Mouse (Mus musculus) liver, embryonic 15.5 days (tissue): ENCODE data around the gene Nf1. TPM values are rescaled to one million over a fixed set of nuclear protein-coding genes. Genes with fewer than 3 reads are reported as not detected.

ENCODE experiments used
- ATAC-seq: fragments of 200-750 bp; cut with Nextera tagmentation; 2 replicates; pipeline ENCODE4 v1.8.0; 2017; ENCODE audit warnings: moderate number of reproducible peaks, mild to moderate bottlenecking, moderate library complexity; ENCODE audit not compliant: insufficient read depth
- H3K27ac ChIP-seq: fragments of 300-500 bp; sonication (generic); replicated peaks from 2 replicates; pipeline ENCODE4 v1.5.1; 2015; ENCODE audit warnings: mild to moderate bottlenecking, inconsistent platforms
- H3K27me3 ChIP-seq: fragments of 300-500 bp; sonication (generic); 2 replicates; pipeline ENCODE4 v1.6.1; 2015; ENCODE audit warnings: mild to moderate bottlenecking, inconsistent platforms
- H3K36me3 ChIP-seq: fragments of 300-500 bp; sonication (generic); replicated peaks from 2 replicates; pipeline ENCODE4 v1.6.1; 2015; ENCODE audit warnings: moderate library complexity, mild to moderate bottlenecking, inconsistent platforms
- H3K4me1 ChIP-seq: fragments of 300-500 bp; sonication (generic); replicated peaks from 2 replicates; pipeline ENCODE4 v1.6.1; 2015; ENCODE audit warnings: inconsistent platforms
- H3K4me2 ChIP-seq: fragments of 300-500 bp; sonication (generic); 2 replicates; pipeline ENCODE4 v1.6.1; 2015; ENCODE audit warnings: moderate library complexity, mild to moderate bottlenecking, inconsistent platforms
- H3K4me3 ChIP-seq: fragments of 300-500 bp; sonication (generic); replicated peaks from 2 replicates; pipeline ENCODE4 v1.5.1; 2015; ENCODE audit warnings: mild to moderate bottlenecking, inconsistent platforms
- H3K9ac ChIP-seq: fragments of 300-500 bp; sonication (generic); 2 replicates; pipeline ENCODE4 v1.6.1; 2015; ENCODE audit warnings: moderate library complexity, mild to moderate bottlenecking, inconsistent platforms
- H3K9me3 ChIP-seq: fragments of 300-500 bp; sonication (generic); replicated peaks from 2 replicates; pipeline ENCODE4 v1.6.1; 2016; ENCODE audit warnings: inconsistent platforms
- WGBS: fragments of 180-500 bp; shearing (Covaris S2); methylation state at CpG from one replicate; pipeline ENCODE4 v1.1.7; 2015; ENCODE audit warnings: mixed read lengths; ENCODE audit not compliant: insufficient replicate concordance; 5-methylcytosine and 5-hydroxymethylcytosine counted together
- polyA plus RNA-seq: library from polyadenylated mRNA; unstranded; fragments of >200 nt; fragmentation: Nextera tagmentation; extraction: Ambion mirVana; gene quantifications from 2 replicates; pipeline ENCODE4 v1.2.1, GENCODE M21; 2015

Gene Nf1
- polyA plus RNA-seq, 1 experiment from 2014 or later: 1.0 TPM

- no peaks in the 10 kb centered on the region for H3K4me1 ChIP-seq
- no peak for ATAC-seq
- no peaks in the 10 kb centered on the region for H3K9me3 ChIP-seq
- WGBS: 72% methylated on average over 1 of the region's 1 CpGs
- no peak overlapping the region for H3K4me2 ChIP-seq
- H3K27ac ChIP-seq: no peak overlapping the region
- H3K36me3 ChIP-seq: peaks cover 7% of the 10 kb centered on the region; the same call in 1 of the 2 replicates
- no peak overlapping the region for H3K4me3 ChIP-seq
- no peaks in the 10 kb centered on the region for H3K27me3 ChIP-seq
- H3K9ac ChIP-seq: no peak overlapping the region
Observed at GRCm38 (mm10) chr11:79468097-79468496, 128.6 kb downstream of the Nf1 start.

DNA sequence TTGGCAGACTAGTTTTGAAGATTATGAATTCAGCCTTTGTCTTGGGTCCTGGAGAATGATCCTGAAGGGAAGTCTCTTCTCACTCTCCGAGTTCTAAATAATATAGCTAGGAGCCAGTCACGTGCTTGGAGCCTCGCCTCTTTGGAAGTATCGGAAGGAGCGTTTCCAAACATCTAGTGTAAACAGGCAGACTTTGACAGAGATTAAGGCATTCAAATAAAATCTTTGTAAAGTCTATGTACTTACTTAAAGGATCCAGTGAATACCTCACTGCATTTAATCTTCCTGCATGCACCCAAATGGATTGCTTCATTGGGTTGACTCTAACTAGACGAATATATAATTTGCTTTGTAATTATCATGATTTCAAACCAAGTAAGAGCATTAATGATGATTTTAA is 143.9 kb downstream of the Nf1 start:
- 0 out of 2 replicates have a peak, but pooled peaks cover 3% of the 10 kb centered on the region for H3K4me1 ChIP-seq
- no peak overlapping the region for H3K4me3 ChIP-seq
- no peaks in the 10 kb centered on the region for H3K9me3 ChIP-seq
- 84% methylated on average over 6 of the region's 6 CpGs for WGBS
- H3K36me3 ChIP-seq: no peaks in the 10 kb centered on the region
- no peak overlapping the region for H3K9ac ChIP-seq
- no peak overlapping the region for H3K27ac ChIP-seq
- H3K27me3 ChIP-seq: no peaks in the 10 kb centered on the region
- no peak for ATAC-seq
- H3K4me2 ChIP-seq: no peak overlapping the region

- H3K9me3 ChIP-seq: no peaks in the 10 kb centered on the region
- H3K4me2 ChIP-seq: no peak overlapping the region
- no peaks in the 10 kb centered on the region for H3K36me3 ChIP-seq
- H3K4me1 ChIP-seq: 0 out of 2 replicates have a peak, but pooled peaks cover 5% of the 10 kb centered on the region
- H3K9ac ChIP-seq: no peak overlapping the region
- ATAC-seq: no peak
- H3K27ac ChIP-seq: no peak overlapping the region
- H3K4me3 ChIP-seq: no peak overlapping the region
- no peaks in the 10 kb centered on the region for H3K27me3 ChIP-seq
- 75% methylated on average over 7 of the region's 7 CpGs for WGBS
Observed at GRCm38 (mm10) chr11:79483876-79484528, 144.5 kb downstream of the Nf1 start.

- no peak overlapping the region for H3K4me3 ChIP-seq
- no peaks in the 10 kb centered on the region for H3K36me3 ChIP-seq
- no peak for ATAC-seq
- no peak overlapping the region for H3K4me2 ChIP-seq
- 0 out of 2 replicates have a peak, but pooled peaks cover 5% of the 10 kb centered on the region for H3K4me1 ChIP-seq
- no peak overlapping the region for H3K9ac ChIP-seq
- no peaks in the 10 kb centered on the region for H3K9me3 ChIP-seq
- H3K27me3 ChIP-seq: no peaks in the 10 kb centered on the region
- H3K27ac ChIP-seq: no peak overlapping the region
Observed at GRCm38 (mm10) chr11:79484721-79485120, 145.2 kb downstream of the Nf1 start.

- H3K9me3 ChIP-seq: no peaks in the 10 kb centered on the region
- no peaks in the 10 kb centered on the region for H3K4me1 ChIP-seq
- H3K27me3 ChIP-seq: no peaks in the 10 kb centered on the region
- no peaks in the 10 kb centered on the region for H3K36me3 ChIP-seq
- H3K27ac ChIP-seq: no peak overlapping the region
- no peak overlapping the region for H3K9ac ChIP-seq
- WGBS: 72% methylated on average over 10 of the region's 10 CpGs
- H3K4me2 ChIP-seq: no peak overlapping the region
- H3K4me3 ChIP-seq: no peak overlapping the region
- no peak for ATAC-seq
Observed at GRCm38 (mm10) chr11:79494976-79495800, 155.7 kb downstream of the Nf1 start.

DNA sequence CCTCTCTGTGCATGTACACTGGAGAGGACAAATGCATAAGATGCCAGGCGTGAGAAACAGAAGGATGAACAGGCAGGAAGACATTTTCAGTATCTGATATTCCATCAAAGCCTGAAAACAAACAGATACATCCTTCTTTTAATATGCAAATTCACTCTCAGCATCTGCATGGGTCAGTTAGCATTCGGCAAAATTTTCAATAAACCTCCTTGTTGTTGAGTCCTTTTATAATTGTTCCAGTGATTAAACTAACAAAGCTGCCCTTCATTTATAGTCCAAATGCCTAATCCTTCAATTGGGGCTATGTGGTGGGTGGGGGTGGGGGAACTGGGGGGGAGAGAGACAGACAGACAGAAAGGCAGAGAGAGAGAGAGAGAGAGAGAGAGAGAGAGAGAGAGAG is 163.4 kb downstream of the Nf1 start:
- H3K27me3 ChIP-seq: no peaks in the 10 kb centered on the region
- no peak for ATAC-seq
- H3K9ac ChIP-seq: no peak overlapping the region
- H3K36me3 ChIP-seq: no peaks in the 10 kb centered on the region
- H3K9me3 ChIP-seq: no peaks in the 10 kb centered on the region
- 0 out of 2 replicates have a peak, but pooled peaks cover 2% of the 10 kb centered on the region for H3K4me1 ChIP-seq
- WGBS: 69% methylated on average over 2 of the region's 2 CpGs
- no peak overlapping the region for H3K4me2 ChIP-seq
- H3K4me3 ChIP-seq: no peak overlapping the region
- H3K27ac ChIP-seq: no peak overlapping the region

- ATAC-seq: no peak
- H3K9ac ChIP-seq: no peak within 1 kb of the TSS
- H3K4me2 ChIP-seq: no peak within 1 kb of the TSS
- H3K27me3 ChIP-seq: no peaks in the 10 kb centered on the region
- H3K9me3 ChIP-seq: no peaks in the 10 kb centered on the region
- no peak within 1 kb of the TSS for H3K4me3 ChIP-seq
- H3K4me1 ChIP-seq: 0 out of 2 replicates have a peak, but pooled peaks cover 2% of the 10 kb centered on the region
- no peak within 1 kb of the TSS for H3K27ac ChIP-seq
- WGBS: 58% methylated on average over 8 of the region's 8 CpGs
- no peaks in the 10 kb centered on the region for H3K36me3 ChIP-seq
Observed at GRCm38 (mm10) chr11:79503845-79504244, 164.4 kb downstream of the Nf1 start, which contains the start of gene Omg. Gene Omg (minus strand): TSS chr11:79504084.

DNA sequence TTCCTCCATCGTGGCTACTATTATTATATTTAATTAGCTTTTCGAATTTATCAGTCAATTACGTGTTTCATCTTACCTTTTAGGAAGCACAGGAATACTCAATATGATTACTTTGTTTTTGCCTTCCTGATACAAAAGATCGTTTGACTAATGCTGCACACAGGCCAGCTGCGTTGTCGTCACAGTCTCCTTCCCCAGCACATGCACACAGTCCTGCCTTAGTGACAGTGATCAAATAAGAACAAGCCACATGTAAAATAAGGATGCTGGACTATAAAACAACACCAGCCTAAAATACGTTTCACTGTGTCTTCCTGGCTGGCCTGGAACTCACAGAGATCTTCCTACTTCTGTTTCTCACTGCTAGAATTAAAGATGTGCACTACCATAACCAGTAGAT is 165.0 kb downstream of the Nf1 start:
- Histone ChIP-seq H3K27me3 (no peaks in the 10 kb centered on the region), H3K4me2 (no peak overlapping the region), H3K4me1 (0 out of 2 replicates have a peak, but pooled peaks cover 2% of the 10 kb centered on the region), H3K9ac (no peak overlapping the region), H3K4me3 (no peak overlapping the region), H3K27ac (no peak overlapping the region), H3K9me3 (no peaks in the 10 kb centered on the region), H3K36me3 (no peaks in the 10 kb centered on the region)
- no peak for ATAC-seq
- WGBS: 77% methylated on average over 7 of the region's 7 CpGs

GRCm38 (mm10) chr11:79511970-79512369 is 172.5 kb downstream of the Nf1 start:
- H3K9ac ChIP-seq: no peak overlapping the region
- no peak overlapping the region for H3K4me2 ChIP-seq
- peaks cover 5% of the 10 kb centered on the region; the same call in 1 of the 2 replicates for H3K36me3 ChIP-seq
- H3K9me3 ChIP-seq: no peaks in the 10 kb centered on the region
- no peak overlapping the region for H3K4me3 ChIP-seq
- H3K27me3 ChIP-seq: no peaks in the 10 kb centered on the region
- H3K27ac ChIP-seq: no peak overlapping the region
- no peak for ATAC-seq
- 71% methylated on average over 3 of the region's 3 CpGs for WGBS
- H3K4me1 ChIP-seq: no peaks in the 10 kb centered on the region

- ATAC-seq: no peak
- no peak overlapping the region for H3K4me2 ChIP-seq
- no peaks in the 10 kb centered on the region for H3K9me3 ChIP-seq
- peaks cover 4% of the 10 kb centered on the region; the same call in 1 of the 2 replicates for H3K4me1 ChIP-seq
- no peak overlapping the region for H3K27ac ChIP-seq
- no peak overlapping the region for H3K9ac ChIP-seq
- no peaks in the 10 kb centered on the region for H3K27me3 ChIP-seq
- 74% methylated on average over 6 of the region's 6 CpGs for WGBS
- peaks cover 5% of the 10 kb centered on the region; the same call in 1 of the 2 replicates for H3K36me3 ChIP-seq
- no peak overlapping the region for H3K4me3 ChIP-seq
Observed at GRCm38 (mm10) chr11:79515331-79515730, 175.8 kb downstream of the Nf1 start.

DNA sequence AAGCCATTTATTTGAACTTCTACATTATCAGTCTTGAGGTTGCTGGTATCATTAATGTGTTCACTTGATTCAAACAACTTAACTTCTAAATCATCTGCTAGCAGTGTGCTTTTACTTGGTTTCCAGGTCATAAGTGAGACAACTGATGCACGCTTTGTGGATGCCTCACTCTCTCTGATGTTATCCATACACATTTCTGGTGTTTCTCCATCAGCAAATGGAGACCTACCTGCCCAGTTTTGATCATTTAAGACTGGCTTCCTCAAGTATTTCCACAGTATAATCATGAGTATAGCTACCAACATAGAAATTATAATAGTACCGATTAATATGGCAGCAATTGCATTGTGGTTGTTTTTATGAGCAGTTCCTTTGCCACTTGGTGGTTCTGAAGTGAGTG is 176.3 kb downstream of the Nf1 start:
- Histone ChIP-seq H3K27me3 (no peaks in the 10 kb centered on the region), H3K4me1 (peaks cover 6% of the 10 kb centered on the region), H3K27ac (no peak overlapping the region), H3K36me3 (peaks cover 5% of the 10 kb centered on the region; the same call in 1 of the 2 replicates), H3K4me3 (no peak overlapping the region), H3K9ac (no peak overlapping the region), H3K9me3 (no peaks in the 10 kb centered on the region), H3K4me2 (no peak overlapping the region)
- 75% methylated on average over 2 of the region's 2 CpGs for WGBS
- no peak for ATAC-seq
